Mouse (Mus musculus): ENCODE measurements around the gene Anxa6. TPM values are rescaled to one million over a fixed set of nuclear protein-coding genes. Genes with fewer than 3 reads are reported as not detected.

Anxa6 gene
- total RNA-seq, 2 experiments from 2014 or later: 15.1 to 16.3 TPM

DNA sequence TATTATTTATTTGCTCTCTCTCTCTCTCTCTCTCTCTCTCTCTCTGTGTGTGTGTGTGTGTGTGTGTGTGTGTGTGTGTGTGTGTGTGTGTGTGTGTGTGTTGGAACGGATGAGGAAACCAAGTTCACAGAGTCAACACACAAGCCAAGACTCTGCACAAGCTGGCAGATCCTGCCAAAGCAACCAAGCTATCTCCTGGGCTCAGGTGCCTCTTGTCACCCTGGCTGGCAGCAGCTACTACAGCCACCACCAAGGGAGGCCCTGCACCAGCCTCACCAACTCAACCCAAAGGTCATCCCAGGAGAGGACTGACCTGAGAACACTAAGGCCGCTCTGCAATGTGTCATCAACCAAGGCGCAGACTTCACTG lies 96.5 kb downstream of the Anxa6 start:
- no peak for ATAC-seq (replicated peaks; ENCODE audit: low FRiP score, poor library complexity, severe bottlenecking)

- ATAC-seq (replicated peaks; ENCODE audit: low FRiP score, poor library complexity, severe bottlenecking): no peak
Measured at GRCm38 (mm10) chr11:54936035-54936770, 97.0 kb downstream of the Anxa6 start.

GRCm38 (mm10) chr11:54934198-54934597 lies 99.0 kb downstream of the Anxa6 start:
- ATAC-seq (replicated peaks; ENCODE audit: low FRiP score, poor library complexity, severe bottlenecking): no peak

DNA sequence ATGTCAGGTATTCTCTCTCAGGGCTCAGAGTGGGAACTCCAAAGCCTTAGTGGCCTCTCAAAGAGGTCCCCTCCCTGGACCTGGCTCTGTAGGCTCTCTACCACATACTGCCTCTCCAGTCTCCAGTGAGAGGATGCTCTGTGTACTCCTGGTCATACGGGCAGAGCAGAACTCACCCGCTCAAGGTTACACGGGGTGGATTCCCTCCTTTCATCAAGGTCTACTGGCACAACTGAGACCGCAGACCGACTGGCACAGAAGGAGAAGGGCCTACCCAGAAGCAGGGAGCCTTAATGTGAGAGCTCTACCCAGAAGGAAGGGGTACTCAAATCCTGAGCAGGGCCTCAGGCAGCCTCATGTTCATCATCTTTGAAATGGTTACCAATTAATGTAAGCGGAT lies 100.7 kb downstream of the Anxa6 start:
- ATAC-seq (replicated peaks; ENCODE audit: low FRiP score, poor library complexity, severe bottlenecking): no peak

GRCm38 (mm10) chr11:54931405-54932093 lies 101.7 kb downstream of the Anxa6 start:
- no peak for ATAC-seq (replicated peaks; ENCODE audit: low FRiP score, poor library complexity, severe bottlenecking)

DNA sequence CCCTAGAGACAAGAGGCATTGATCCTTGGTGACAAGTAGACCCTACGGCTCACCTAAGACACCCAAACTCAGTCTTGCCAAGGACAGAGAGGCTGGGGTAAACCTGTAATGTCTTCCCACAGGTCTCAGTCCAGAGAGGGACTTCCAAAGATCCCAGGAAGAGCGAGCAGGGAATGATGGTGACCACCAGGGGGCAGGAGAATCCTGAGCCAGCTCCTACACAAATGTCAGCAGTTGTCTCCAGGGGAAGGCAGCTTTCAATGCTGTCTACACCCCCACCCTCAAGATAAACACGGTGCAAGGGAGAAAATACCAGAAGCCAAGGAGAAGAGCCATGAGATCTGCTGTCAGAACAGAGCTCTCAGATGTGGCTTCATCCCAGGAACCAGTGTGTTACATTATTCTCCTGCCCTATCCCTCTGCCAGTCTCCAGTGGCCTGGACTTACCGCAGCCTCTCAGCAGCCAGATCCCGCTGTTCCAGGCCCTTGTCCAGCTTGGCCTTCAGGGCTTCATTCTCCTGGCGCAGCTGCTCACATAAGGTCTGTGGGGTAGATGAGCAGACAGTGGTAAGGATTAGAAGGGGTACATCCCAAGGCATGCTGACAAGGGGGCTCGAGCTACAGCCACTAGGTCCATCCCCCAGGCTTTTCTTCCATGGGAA lies 102.8 kb downstream of the Anxa6 start:
- no peak for ATAC-seq (replicated peaks; ENCODE audit: low FRiP score, poor library complexity, severe bottlenecking)

DNA sequence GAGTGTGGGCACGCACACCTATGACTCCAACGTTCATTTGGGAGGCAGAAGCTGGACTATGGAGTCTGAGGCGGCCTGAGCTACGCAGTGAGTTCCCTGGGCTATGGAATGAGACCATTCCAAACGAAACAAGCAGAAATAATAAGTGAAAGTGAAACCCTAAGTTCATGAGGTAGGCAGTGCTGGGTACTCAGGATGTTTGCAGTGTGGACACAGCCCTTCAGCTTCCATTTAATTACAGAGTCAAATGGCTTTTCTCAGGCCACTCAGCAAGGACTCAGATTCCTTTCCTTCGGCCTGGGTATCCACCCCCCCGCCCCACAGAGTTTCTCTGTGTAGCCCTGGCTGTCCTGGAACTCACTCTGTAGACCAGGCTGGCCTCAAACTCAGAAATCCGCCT lies 103.5 kb downstream of the Anxa6 start:
- ATAC-seq (replicated peaks; ENCODE audit: low FRiP score, poor library complexity, severe bottlenecking): no peak

GRCm38 (mm10) chr11:54929290-54929689 lies 104.0 kb downstream of the Anxa6 start:
- ATAC-seq (replicated peaks; ENCODE audit: low FRiP score, poor library complexity, severe bottlenecking): no peak

Other genes with a start within 250 kb of the Anxa6 start
- 23.1 and 39.0 TPM in 2 replicates for gene Cdc42se2, start 245.8 kb downstream of the Anxa6 start, total RNA-seq (2015; ENCODE audit: low replicate concordance)
- 12.5 and 17.8 TPM in 2 replicates for gene Cdc42se2, start 245.8 kb downstream of the Anxa6 start, total RNA-seq (2017; ENCODE audit: low replicate concordance)
- gene Lyrm7, start 172.5 kb downstream of the Anxa6 start, total RNA-seq (2015; ENCODE audit: low replicate concordance): 0.84 and 1.4 TPM in 2 replicates
- 1.2 and 1.4 TPM in 2 replicates for gene Lyrm7, start 172.5 kb downstream of the Anxa6 start, total RNA-seq (2017; ENCODE audit: low replicate concordance)
- 138 and 146 TPM in 2 replicates for gene Hint1, start 167.1 kb downstream of the Anxa6 start, total RNA-seq (2015; ENCODE audit: low replicate concordance)
- 123 and 160 TPM in 2 replicates for gene Hint1, start 167.1 kb downstream of the Anxa6 start, total RNA-seq (2017; ENCODE audit: low replicate concordance)
- gene Gpx3, start 131.0 kb downstream of the Anxa6 start, total RNA-seq (2015; ENCODE audit: low replicate concordance): 15.5 and 29.3 TPM in 2 replicates
- 0.30 and 2.4 TPM in 2 replicates for gene Gpx3, start 131.0 kb downstream of the Anxa6 start, total RNA-seq (2017; ENCODE audit: low replicate concordance)
- 6.3 and 7.9 TPM in 2 replicates for gene Tnip1, start 70.5 kb downstream of the Anxa6 start, total RNA-seq (2015; ENCODE audit: low replicate concordance)
- gene Tnip1, start 70.5 kb downstream of the Anxa6 start, total RNA-seq (2017; ENCODE audit: low replicate concordance): 3.3 and 8.7 TPM in 2 replicates
- gene Ccdc69, start 44.7 kb upstream of the Anxa6 start, total RNA-seq (2015; ENCODE audit: low replicate concordance): 7.1 and 7.2 TPM in 2 replicates
- gene Ccdc69, start 44.7 kb upstream of the Anxa6 start, total RNA-seq (2017; ENCODE audit: low replicate concordance): 1.5 and 2.1 TPM in 2 replicates
- 26.4 and 26.7 TPM in 2 replicates for gene Gm2a, start 64.7 kb upstream of the Anxa6 start, total RNA-seq (2015; ENCODE audit: low replicate concordance)
- gene Gm2a, start 64.7 kb upstream of the Anxa6 start, total RNA-seq (2017; ENCODE audit: low replicate concordance): 10.9 and 13.8 TPM in 2 replicates
- not detected in 2 replicates for gene Slc36a3, start 118.3 kb upstream of the Anxa6 start, total RNA-seq (2015; ENCODE audit: low replicate concordance)
- not detected in 2 replicates for gene Slc36a3, start 118.3 kb upstream of the Anxa6 start, total RNA-seq (2017; ENCODE audit: low replicate concordance)
- not detected in 2 replicates for gene Slc36a2, start 151.6 kb upstream of the Anxa6 start, total RNA-seq (2015; ENCODE audit: low replicate concordance)
- gene Slc36a2, start 151.6 kb upstream of the Anxa6 start, total RNA-seq (2017; ENCODE audit: low replicate concordance): not detected in 2 replicates
- gene Slc36a1, start 170.9 kb upstream of the Anxa6 start, total RNA-seq (2015; ENCODE audit: low replicate concordance): 2.5 and 5.8 TPM in 2 replicates
- 1.5 and 1.8 TPM in 2 replicates for gene Slc36a1, start 170.9 kb upstream of the Anxa6 start, total RNA-seq (2017; ENCODE audit: low replicate concordance)

Measured in erythroid progenitor cell, adult 5-6 weeks (primary cell).